Mouse (Mus musculus) cerebellum, adult 2 months (tissue): ENCODE results near the gene Fam118b.

Experiments used
- CTCF ChIP-seq: fragments of 200-500 bp; IDR thresholded peaks from 2 replicates; pipeline ENCODE4 v1.5.1; 2011; ENCODE audit warnings: low read depth, mild to moderate bottlenecking, control low read depth, low read length, moderate library complexity, borderline replicate concordance; ENCODE audit not compliant: insufficient read depth
- POLR2A ChIP-seq: fragments of 200-500 bp; IDR thresholded peaks from 2 replicates; pipeline ENCODE4 v1.6.1; 2011; ENCODE audit warnings: low read length, control low read depth, borderline replicate concordance; ENCODE audit not compliant: insufficient read depth

- TF ChIP-seq CTCF (no peak), POLR2A (no peak)
Observed at GRCm38 (mm10) chr9:35188700-35189099, 78.9 kb downstream of the Fam118b start.
